Mouse (Mus musculus): ENCODE data around the gene Klk1b26. TPM values are rescaled to one million over a fixed set of nuclear protein-coding genes. Genes with fewer than 3 reads are reported as not detected.
"Not testable (repeated sequence)": the region's sequence is repeated elsewhere in the genome, so short reads cannot be mapped to it uniquely, and the experiment has no call there.

The Klk1b26 gene
- polyA plus RNA-seq (2015; fragmentation: Nextera tagmentation; extraction: Ambion mirVana), result not detected in 2 replicates

DNA sequence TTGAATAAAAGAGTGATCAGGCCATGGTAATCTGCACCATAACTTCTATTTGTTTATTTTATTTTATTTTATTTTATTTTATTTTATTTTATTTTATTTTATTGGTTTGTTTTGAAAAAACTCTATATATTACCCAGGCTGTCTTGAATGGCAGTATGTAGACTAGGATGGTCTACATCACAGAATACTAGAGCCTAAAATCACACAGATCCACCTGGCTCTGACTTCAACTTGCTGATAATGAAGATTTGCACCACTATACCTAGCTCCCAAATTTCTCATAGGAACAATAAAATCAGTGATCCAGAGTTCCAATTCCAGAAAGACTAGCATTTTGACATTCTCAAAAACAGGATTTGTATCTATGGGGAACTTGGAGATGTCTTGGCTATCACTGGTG is at the start of gene Klk1b26:
Gene Klk1b26, plus strand, starts transcription at position 301 of the 400 bp plus-strand sequence.
- not testable (repeated sequence) for H3K4me3 ChIP-seq; ATAC-seq; H3K4me1 ChIP-seq; H3K27me3 ChIP-seq; H3K4me2 ChIP-seq; H3K9me3 ChIP-seq (replicated peaks); H3K27ac ChIP-seq; H3K36me3 ChIP-seq (ENCODE audit: poor library complexity, severe bottlenecking); H3K9ac ChIP-seq

- H3K36me3 ChIP-seq (ENCODE audit: poor library complexity, severe bottlenecking), result no peaks in the 10 kb centered on the region
- no peak within 1 kb of the TSS for H3K27ac ChIP-seq
- no peaks in the 10 kb centered on the region for H3K9me3 ChIP-seq (replicated peaks)
- H3K27me3 ChIP-seq, result no peaks in the 10 kb centered on the region
- H3K4me3 ChIP-seq, result no peak within 1 kb of the TSS
- no peak within 1 kb of the TSS for H3K4me2 ChIP-seq
- WGBS, result 72% methylated on average over 3 of the region's 3 CpGs
- H3K9ac ChIP-seq, result no peak within 1 kb of the TSS
- no peaks in the 10 kb centered on the region for H3K4me1 ChIP-seq
- no peak for ATAC-seq
These were observed 45.5 kb upstream of the Klk1b26 start, which contains the start of gene Klk1b1 for GRCm38 (mm10) chr7:43966451-43966850. TSS of gene Klk1b1 (plus strand) at chr7:43966751.

- H3K4me1 ChIP-seq, result no peaks in the 10 kb centered on the region
- no peaks in the 10 kb centered on the region for H3K9me3 ChIP-seq (replicated peaks)
- H3K27me3 ChIP-seq, result no peaks in the 10 kb centered on the region
- no peak for ATAC-seq
- no peak overlapping the region for H3K9ac ChIP-seq
- no peaks in the 10 kb centered on the region for H3K36me3 ChIP-seq (ENCODE audit: poor library complexity, severe bottlenecking)
- WGBS, result 89% methylated on average over 3 of the region's 3 CpGs
- H3K4me2 ChIP-seq, result no peak overlapping the region
- no peak overlapping the region for H3K27ac ChIP-seq
- no peak overlapping the region for H3K4me3 ChIP-seq
These were observed 44.9 kb upstream of the Klk1b26 start for GRCm38 (mm10) chr7:43967058-43967457.

- Histone ChIP-seq H3K9ac (no peak overlapping the region), H3K9me3 (replicated peaks) (no peaks in the 10 kb centered on the region), H3K27ac (no peak overlapping the region), H3K27me3 (no peaks in the 10 kb centered on the region), H3K4me2 (no peak overlapping the region), H3K4me1 (no peaks in the 10 kb centered on the region), H3K4me3 (no peak overlapping the region), H3K36me3 (ENCODE audit: poor library complexity, severe bottlenecking) (no peaks in the 10 kb centered on the region)
- WGBS, result 85% methylated on average over 2 of the region's 2 CpGs
- no peak for ATAC-seq
These were observed 44.4 kb upstream of the Klk1b26 start for GRCm38 (mm10) chr7:43967612-43968011.

DNA sequence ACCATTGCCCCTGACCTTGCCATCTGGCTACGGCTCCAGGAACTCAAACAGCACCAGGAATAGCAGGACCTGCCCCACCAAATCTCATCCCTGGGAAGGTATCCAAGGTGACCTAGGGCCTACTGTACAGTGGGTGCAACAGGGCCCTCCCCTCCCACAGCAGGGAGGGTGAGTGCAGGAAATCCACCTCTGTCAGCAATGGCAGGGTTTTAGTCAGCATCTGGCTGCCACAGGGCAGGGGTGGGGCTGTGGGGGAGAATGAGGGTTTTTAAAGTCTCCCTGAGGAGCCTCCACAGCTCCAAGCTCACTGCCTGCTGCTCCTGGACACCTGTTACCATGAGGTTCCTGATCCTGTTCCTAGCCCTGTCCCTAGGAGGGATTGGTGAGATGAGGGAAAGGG is 36.2 kb upstream of the Klk1b26 start, which contains the start of gene Klk1b9:
Gene Klk1b9, plus strand, starts transcription at position 301 of the 400 bp plus-strand sequence.
- not testable (repeated sequence) for H3K4me2 ChIP-seq; ATAC-seq; H3K4me3 ChIP-seq; H3K27ac ChIP-seq; H3K4me1 ChIP-seq; H3K36me3 ChIP-seq (ENCODE audit: poor library complexity, severe bottlenecking); H3K9ac ChIP-seq; H3K27me3 ChIP-seq; H3K9me3 ChIP-seq (replicated peaks)
- 84% methylated on average over 1 of the region's 1 CpGs for WGBS

DNA sequence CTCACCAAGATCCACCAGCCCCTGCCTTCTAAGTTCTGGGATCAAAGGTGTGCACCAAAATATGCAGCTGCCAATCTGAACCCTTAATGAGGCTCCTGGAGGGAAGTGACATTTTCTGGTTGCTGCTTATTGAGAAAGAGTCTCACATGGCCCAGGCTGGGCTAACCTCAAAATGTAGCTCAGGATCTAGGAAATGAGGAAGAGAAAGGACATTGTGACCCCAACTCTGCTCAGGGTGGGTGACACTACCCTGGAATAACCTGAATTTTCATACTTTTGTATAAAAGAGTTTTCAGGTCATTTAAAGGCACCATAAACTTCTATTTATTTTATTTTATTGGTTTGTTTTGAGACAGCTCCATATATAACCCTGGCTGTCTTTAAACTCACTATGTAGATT is 26.3 kb upstream of the Klk1b26 start:
- Histone ChIP-seq H3K36me3 (ENCODE audit: poor library complexity, severe bottlenecking) (no peaks in the 10 kb centered on the region), H3K4me3 (no peak overlapping the region), H3K27ac (no peak overlapping the region), H3K4me1 (no peaks in the 10 kb centered on the region), H3K9ac (no peak overlapping the region), H3K27me3 (no peaks in the 10 kb centered on the region), H3K9me3 (replicated peaks) (no peaks in the 10 kb centered on the region), H3K4me2 (no peak overlapping the region)
- no peak for ATAC-seq

GRCm38 (mm10) chr7:43994821-43995220 is 17.1 kb upstream of the Klk1b26 start:
- ATAC-seq; H3K4me3 ChIP-seq; H3K36me3 ChIP-seq (ENCODE audit: poor library complexity, severe bottlenecking); H3K4me2 ChIP-seq; H3K27me3 ChIP-seq; H3K9me3 ChIP-seq (replicated peaks); H3K27ac ChIP-seq; H3K9ac ChIP-seq; H3K4me1 ChIP-seq: not testable (repeated sequence)
- 69% methylated on average over 1 of the region's 1 CpGs for WGBS

DNA sequence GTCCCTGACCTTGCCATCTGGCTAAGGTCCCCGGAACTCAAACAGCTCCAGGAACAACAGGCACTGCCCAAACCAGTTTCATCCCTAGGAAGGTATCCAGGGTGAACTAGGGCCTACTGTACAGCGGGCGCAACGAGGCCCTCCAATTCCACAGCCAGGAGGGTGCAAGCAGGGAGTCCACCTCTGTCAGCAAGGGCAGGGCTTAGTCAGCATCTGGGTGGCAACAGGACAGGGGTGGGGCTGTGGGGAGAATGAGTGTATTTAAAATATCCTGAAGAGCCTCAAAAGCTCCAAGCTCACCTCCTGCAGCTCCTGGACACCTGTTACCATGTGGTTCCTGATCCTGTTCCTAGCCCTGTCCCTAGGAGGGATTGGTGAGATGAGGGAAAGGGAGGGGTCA is 16.4 kb upstream of the Klk1b26 start, which contains the start of gene Klk1b11:
Gene Klk1b11, plus strand, starts transcription at position 301 of the 400 bp plus-strand sequence.
- not testable (repeated sequence) for H3K4me1 ChIP-seq; H3K36me3 ChIP-seq (ENCODE audit: poor library complexity, severe bottlenecking); H3K4me3 ChIP-seq; H3K27ac ChIP-seq; H3K27me3 ChIP-seq; H3K9ac ChIP-seq; ATAC-seq; H3K9me3 ChIP-seq (replicated peaks); H3K4me2 ChIP-seq
- 87% methylated on average over 4 of the region's 4 CpGs for WGBS

GRCm38 (mm10) chr7:44004847-44005246 is 7.1 kb upstream of the Klk1b26 start:
- H3K9me3 ChIP-seq (replicated peaks), result no peaks in the 10 kb centered on the region
- H3K4me1 ChIP-seq, result no peaks in the 10 kb centered on the region
- H3K9ac ChIP-seq, result no peak overlapping the region
- H3K36me3 ChIP-seq (ENCODE audit: poor library complexity, severe bottlenecking), result no peaks in the 10 kb centered on the region
- ATAC-seq, result no peak
- H3K4me3 ChIP-seq, result no peak overlapping the region
- no peak overlapping the region for H3K27ac ChIP-seq
- H3K27me3 ChIP-seq, result no peaks in the 10 kb centered on the region
- H3K4me2 ChIP-seq, result no peak overlapping the region

GRCm38 (mm10) chr7:44014666-44015065 is 2.7 kb downstream of the Klk1b26 start:
- not testable (repeated sequence) for ATAC-seq; H3K36me3 ChIP-seq (ENCODE audit: poor library complexity, severe bottlenecking); H3K4me1 ChIP-seq; H3K4me2 ChIP-seq; H3K27me3 ChIP-seq; H3K9ac ChIP-seq; H3K9me3 ChIP-seq (replicated peaks); H3K4me3 ChIP-seq; H3K27ac ChIP-seq
- WGBS, result 81% methylated on average over 6 of the region's 6 CpGs

DNA sequence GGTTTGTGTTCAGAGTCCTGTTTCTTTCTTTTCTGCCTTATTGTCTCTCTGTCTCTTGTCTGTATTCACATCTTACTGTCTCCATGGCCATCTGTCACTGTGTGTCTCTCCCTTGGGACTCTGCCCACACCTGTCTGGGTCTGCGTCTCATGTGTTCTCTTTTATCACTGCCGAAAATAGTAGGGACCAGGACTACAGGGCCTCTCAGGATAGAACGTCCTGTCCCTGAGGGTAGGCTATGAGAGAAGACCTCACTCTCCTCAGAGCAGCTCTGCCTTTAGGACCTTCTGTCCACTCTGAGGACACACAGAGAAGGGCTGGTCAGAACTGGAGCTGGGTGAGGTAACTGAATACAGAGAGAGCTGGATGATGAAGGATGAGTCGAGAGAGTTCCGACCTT is 3.1 kb downstream of the Klk1b26 start:
- no peak for ATAC-seq
- no peak overlapping the region for H3K9ac ChIP-seq
- no peaks in the 10 kb centered on the region for H3K4me1 ChIP-seq
- no peak overlapping the region for H3K4me3 ChIP-seq
- H3K27me3 ChIP-seq, result no peaks in the 10 kb centered on the region
- H3K27ac ChIP-seq, result no peak overlapping the region
- no peaks in the 10 kb centered on the region for H3K36me3 ChIP-seq (ENCODE audit: poor library complexity, severe bottlenecking)
- no peaks in the 10 kb centered on the region for H3K9me3 ChIP-seq (replicated peaks)
- WGBS, result 90% methylated on average over 5 of the region's 5 CpGs
- H3K4me2 ChIP-seq, result no peak overlapping the region

GRCm38 (mm10) chr7:44051990-44052389 is 40.0 kb downstream of the Klk1b26 start, which contains the start of gene Klk1b27:
TSS of gene Klk1b27 (plus strand) at chr7:44052290.
- H3K27me3 ChIP-seq; H3K4me3 ChIP-seq; H3K4me2 ChIP-seq; ATAC-seq; H3K9ac ChIP-seq; H3K9me3 ChIP-seq (replicated peaks); H3K4me1 ChIP-seq; H3K27ac ChIP-seq; H3K36me3 ChIP-seq (ENCODE audit: poor library complexity, severe bottlenecking): not testable (repeated sequence)
- 85% methylated on average over 3 of the region's 3 CpGs for WGBS

All from forebrain, embryonic 13.5 days (tissue).